Mouse (Mus musculus) spleen, adult 10 weeks (tissue): Measurements from ENCODE around the gene 1700020N15Rik. TPM values are rescaled to one million over a fixed set of nuclear protein-coding genes. Genes with fewer than 3 reads are reported as not detected.

Source experiments
- polyA plus RNA-seq: library from polyadenylated mRNA; stranded (reverse); fragments of 350-450 nt; fragmentation: Illumina TruSeq; extraction: RNeasy Lipid Tissue Mini Kit (QIAGEN cat#74804); gene quantifications from one replicate; pipeline ENCODE4 v1.2.3, GENCODE M21; 2015; ENCODE audit warnings: low replicate concordance; ENCODE audit not compliant: insufficient read depth

Gene 1700020N15Rik
- polyA plus RNA-seq = not detected

DNA sequence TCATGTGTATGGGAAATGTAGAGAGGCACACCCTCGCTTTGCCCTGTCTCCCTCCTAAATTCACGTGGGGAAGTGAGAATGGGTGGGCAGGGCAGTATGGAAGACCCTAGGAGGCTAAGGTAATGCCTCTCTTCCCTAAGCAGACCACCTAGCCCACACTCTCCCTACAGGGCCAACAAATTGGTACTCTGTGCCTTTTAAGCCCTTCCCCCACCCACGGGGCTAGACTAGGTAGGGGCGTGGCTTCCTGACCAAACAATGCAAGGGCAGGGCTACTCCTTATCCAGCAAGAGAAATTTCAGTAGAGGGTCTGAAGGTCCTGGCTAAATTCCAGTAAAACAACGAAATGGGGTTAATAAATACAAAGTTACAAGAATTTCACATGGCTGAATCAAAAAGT is at the start of gene 1700020N15Rik:
Gene 1700020N15Rik, plus strand, starts transcription at position 301 of the 400 bp plus-strand sequence.

